Mouse (Mus musculus) brain, embryonic 14.5 days (tissue): ENCODE results near the gene Myh1. TPM values are rescaled to one million over a fixed set of nuclear protein-coding genes. Genes with fewer than 3 reads are reported as not detected.

ENCODE experiments used
- DNase-seq: peaks from one replicate; pipeline ENCODE4 v3.0.0-alpha.2; 2011; ENCODE audit warnings: low read depth
- CTCF ChIP-seq: fragments of 200-500 bp; IDR thresholded peaks from 2 replicates; pipeline ENCODE4 v1.5.1; 2012; ENCODE audit warnings: inconsistent platforms, mild to moderate bottlenecking, moderate library complexity, borderline replicate concordance; ENCODE audit not compliant: insufficient read depth, insufficient read length; ENCODE audit errors: extremely low read depth
- POLR2A ChIP-seq: fragments of 200-500 bp; IDR thresholded peaks from 2 replicates; pipeline ENCODE4 v1.6.1; 2012; ENCODE audit warnings: mild to moderate bottlenecking, inconsistent platforms, borderline replicate concordance; ENCODE audit not compliant: poor library complexity, insufficient read depth, insufficient read length, severe bottlenecking; ENCODE audit errors: extremely low read depth
- polyA plus RNA-seq: library from polyadenylated mRNA; depleted of rRNA; stranded (reverse); fragments of >200 nt; gene quantifications from 2 replicates; pipeline ENCODE4 v1.2.3, GENCODE M21; 2012; rRNA removed

Myh1 gene
- polyA plus RNA-seq, 1 experiment, result 0.04 TPM

DNA sequence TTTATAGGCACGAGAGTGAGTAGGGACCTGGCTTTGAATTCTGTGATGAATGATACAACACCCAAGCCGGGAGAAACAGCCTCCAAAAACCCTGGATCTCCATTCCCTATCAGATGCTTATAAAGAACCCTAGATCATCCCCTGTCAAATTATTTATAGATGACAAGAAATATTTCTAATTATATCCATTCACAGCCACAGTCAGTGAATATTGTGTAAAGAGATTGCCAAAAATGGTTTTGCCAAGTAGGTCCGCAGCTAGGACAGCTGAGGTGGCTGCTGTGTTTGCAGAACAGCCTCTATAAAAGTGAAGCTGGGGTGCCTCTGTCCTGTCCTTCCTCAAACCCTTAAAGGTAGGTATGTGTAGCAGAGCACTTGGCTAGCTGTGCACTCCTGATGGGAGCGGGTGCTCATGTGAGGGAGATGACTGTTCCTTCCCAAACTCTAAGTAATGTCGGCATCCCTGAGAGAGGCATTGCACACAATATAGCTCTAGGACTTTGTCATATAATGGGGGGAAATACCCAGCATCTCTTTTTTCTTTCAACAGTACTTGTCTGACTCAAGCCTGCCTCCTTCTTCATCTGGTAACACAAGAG, 37.7 kb downstream of the Myh1 start, which contains the start of gene Myh4:
Gene Myh4, plus strand, starts transcription at position 549 of the 599 bp plus-strand sequence.
- no peak for TF ChIP-seq POLR2A
- no peak for TF ChIP-seq CTCF
- no peak for DNase-seq

DNA sequence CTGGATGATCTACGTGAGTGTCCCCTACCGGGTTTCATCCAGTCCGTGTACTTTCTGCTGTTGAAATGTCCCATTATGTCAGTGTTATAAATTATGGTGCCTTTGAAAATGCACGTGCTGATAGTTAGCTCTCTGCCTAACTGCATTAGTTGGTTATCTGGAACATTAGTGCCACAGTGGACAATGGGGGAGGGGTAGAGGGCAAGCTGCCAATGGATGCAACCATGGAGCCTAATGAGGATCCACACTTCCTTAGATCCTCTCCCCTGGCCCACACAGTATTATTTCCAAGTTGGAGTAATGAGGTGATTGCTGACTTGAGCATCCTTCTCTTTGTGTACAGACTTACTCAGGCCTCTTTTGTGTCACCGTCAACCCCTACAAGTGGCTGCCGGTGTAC, 41.2 kb downstream of the Myh1 start:
- DNase-seq, result no peak
- no peak for TF ChIP-seq CTCF
- TF ChIP-seq POLR2A, result no peak

DNA sequence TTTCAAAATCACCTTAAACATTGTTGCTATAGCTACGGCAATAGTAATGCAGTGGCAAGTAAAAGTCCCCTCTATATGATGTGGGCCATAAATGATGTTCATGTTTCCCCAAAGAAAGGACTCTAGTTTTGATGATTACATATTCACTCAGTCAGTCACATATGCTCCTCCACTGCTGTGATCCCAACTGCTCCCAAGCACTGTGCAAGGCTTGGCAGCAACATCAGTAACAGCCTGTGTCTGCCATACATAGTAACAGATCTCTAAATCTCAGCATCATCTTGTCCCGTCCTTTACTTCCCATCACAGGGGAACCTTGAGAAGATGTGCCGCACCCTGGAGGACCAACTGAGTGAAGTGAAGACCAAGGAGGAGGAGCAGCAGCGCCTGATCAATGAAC, 53.8 kb downstream of the Myh1 start:
- peak; percentile 44 for DNase-seq
- TF ChIP-seq CTCF (no peak), POLR2A (no peak)

DNA sequence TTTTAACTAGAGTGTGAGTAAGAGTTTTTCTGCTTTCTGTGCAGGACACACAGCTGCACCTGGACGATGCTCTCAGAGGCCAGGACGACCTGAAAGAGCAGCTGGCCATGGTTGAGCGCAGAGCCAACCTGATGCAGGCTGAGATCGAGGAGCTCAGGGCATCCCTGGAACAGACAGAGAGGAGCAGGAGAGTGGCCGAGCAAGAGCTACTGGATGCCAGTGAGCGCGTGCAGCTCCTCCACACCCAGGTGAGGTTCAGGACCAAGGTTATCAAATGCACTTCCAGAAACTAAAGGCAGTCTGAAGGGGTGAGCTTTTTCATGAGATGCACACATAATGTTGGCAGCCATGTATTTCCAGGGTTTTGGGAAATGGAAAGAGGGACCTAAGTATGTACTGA, 57.2 kb downstream of the Myh1 start:
- no peak for DNase-seq
- TF ChIP-seq CTCF, result no peak
- TF ChIP-seq POLR2A, result no peak

DNA sequence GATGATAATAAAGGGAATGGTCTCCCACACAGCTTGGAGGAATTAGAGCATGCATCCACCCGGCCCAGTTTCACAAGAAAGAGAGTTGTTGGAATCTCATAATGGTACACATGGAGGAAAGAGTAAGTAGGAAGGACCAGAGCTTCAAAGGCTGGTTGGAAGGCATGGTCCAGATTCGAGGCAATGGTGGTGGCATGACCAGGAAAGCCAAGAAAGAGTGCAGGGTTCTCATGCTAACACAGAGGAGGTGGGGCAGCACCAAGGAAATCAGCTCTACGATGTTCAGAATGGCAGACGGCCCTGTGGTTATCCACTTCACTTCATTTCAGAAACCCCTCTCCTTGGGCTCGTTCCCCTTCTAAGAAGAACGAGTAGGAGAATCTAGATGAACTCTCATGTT, 61.1 kb downstream of the Myh1 start:
- DNase-seq, result no peak
- TF ChIP-seq POLR2A, result no peak
- TF ChIP-seq CTCF, result no peak

Other genes with a start within 250 kb of the Myh1 start
- 0.10 TPM in 1 of 2 replicates, not detected in the other for gene Tmem238l, start 243.4 kb upstream of the Myh1 start, polyA plus RNA-seq
- 0.45 and 0.93 TPM in 2 replicates for gene Tmem220, start 174.9 kb upstream of the Myh1 start, polyA plus RNA-seq
- 28.8 and 33.5 TPM in 2 replicates for gene Adprm, start 147.5 kb upstream of the Myh1 start, polyA plus RNA-seq
- 5.6 and 7.5 TPM in 2 replicates for gene Sco1, start 147.4 kb upstream of the Myh1 start, polyA plus RNA-seq
- gene Myh3, start 121.8 kb upstream of the Myh1 start, polyA plus RNA-seq, result 1.2 and 1.4 TPM in 2 replicates
- 0.08 TPM in 1 of 2 replicates, not detected in the other for gene Myh2, start 29.0 kb upstream of the Myh1 start, polyA plus RNA-seq
- gene Myh4, start 38.0 kb downstream of the Myh1 start, polyA plus RNA-seq, result 0.01 TPM in 1 of 2 replicates, not detected in the other
- gene Myh8, start 77.1 kb downstream of the Myh1 start, polyA plus RNA-seq, result 0.20 and 1.0 TPM in 2 replicates
- gene Myh13, start 121.6 kb downstream of the Myh1 start, polyA plus RNA-seq, result 0.04 TPM in 1 of 2 replicates, not detected in the other